Mouse (Mus musculus): ENCODE measurements around the gene Rexo4. TPM values are rescaled to one million over a fixed set of nuclear protein-coding genes. Genes with fewer than 3 reads are reported as not detected.

Rexo4 gene
- polyA plus RNA-seq, 1 experiment: 23.3 TPM

- Histone ChIP-seq H3K36me3 (ENCODE audit: control insufficient read depth, insufficient read depth) (no peaks in the 10 kb centered on the region), H3K79me2 (ENCODE audit: control insufficient read depth, insufficient read depth) (no peaks in the 10 kb centered on the region), H3ac (ENCODE audit: control insufficient read depth, insufficient read length) (no peak overlapping the region), H3K4me2 (ENCODE audit: low read depth) (no peak overlapping the region), H3K4me3 (no peak overlapping the region), H3K27me3 (ENCODE audit: control insufficient read depth, insufficient read depth, insufficient read length) (peaks cover 16% of the 10 kb centered on the region)
- TF ChIP-seq E2F4 (IDR thresholded peaks at IDR 0.05; ENCODE audit: insufficient read depth) (no peak), SRF (IDR thresholded peaks at IDR 0.05; ENCODE audit: control insufficient read depth, insufficient read length, low read depth) (no peak), USF1 (IDR thresholded peaks at IDR 0.05; ENCODE audit: low read depth) (no peak), MYOD1 (IDR thresholded peaks at IDR 0.05; ENCODE audit: control insufficient read depth in 1 of 3, insufficient read length in 2 of 3, low read depth in 2 of 3) (no peak), POLR2A (IDR thresholded peaks at IDR 0.05; ENCODE audit: insufficient read length, low read depth) (no peak), TCF3 (IDR thresholded peaks at IDR 0.05; ENCODE audit: insufficient read length, low read depth) (no peak), CEBPB (IDR thresholded peaks at IDR 0.05; ENCODE audit: insufficient read depth, poor library complexity, severe bottlenecking) (no peak), POLR2AphosphoS2 (IDR thresholded peaks at IDR 0.05; ENCODE audit: insufficient read length, low read depth) (no peak), TCF12 (IDR thresholded peaks at IDR 0.05; ENCODE audit: insufficient read depth, poor library complexity, severe bottlenecking) (no peak), REST (IDR thresholded peaks at IDR 0.05; ENCODE audit: insufficient read depth, insufficient read length) (no peak)
Observed at GRCm38 (mm10) chr2:26997993-26998392, 33.8 kb upstream of the Rexo4 start.

- Histone ChIP-seq H3K27me3 (ENCODE audit: control insufficient read depth, insufficient read depth, insufficient read length) (peaks cover 21% of the 10 kb centered on the region), H3K79me2 (ENCODE audit: control insufficient read depth, insufficient read depth) (no peaks in the 10 kb centered on the region), H3K4me3 (no peak overlapping the region), H3K36me3 (ENCODE audit: control insufficient read depth, insufficient read depth) (no peaks in the 10 kb centered on the region), H3ac (ENCODE audit: control insufficient read depth, insufficient read length) (no peak overlapping the region), H3K4me2 (ENCODE audit: low read depth) (no peak overlapping the region)
- TF ChIP-seq POLR2AphosphoS2 (IDR thresholded peaks at IDR 0.05; ENCODE audit: insufficient read length, low read depth) (no peak), USF1 (IDR thresholded peaks at IDR 0.05; ENCODE audit: low read depth) (no peak), TCF3 (IDR thresholded peaks at IDR 0.05; ENCODE audit: insufficient read length, low read depth) (no peak), MYOD1 (IDR thresholded peaks at IDR 0.05; ENCODE audit: control insufficient read depth in 1 of 3, insufficient read length in 2 of 3, low read depth in 2 of 3) (no peak), REST (IDR thresholded peaks at IDR 0.05; ENCODE audit: insufficient read depth, insufficient read length) (no peak), MYOG (IDR thresholded peaks at IDR 0.05; ENCODE audit: control insufficient read depth in 1 of 3, insufficient read depth in 1 of 3, insufficient read length in 2 of 3, low read depth in 2 of 3) (no peak), TCF12 (IDR thresholded peaks at IDR 0.05; ENCODE audit: insufficient read depth, poor library complexity, severe bottlenecking) (no peak), MAX (IDR thresholded peaks at IDR 0.05; ENCODE audit: low read depth) (no peak), CEBPB (IDR thresholded peaks at IDR 0.05; ENCODE audit: insufficient read depth, poor library complexity, severe bottlenecking) (no peak), SRF (IDR thresholded peaks at IDR 0.05; ENCODE audit: control insufficient read depth, insufficient read length, low read depth) (no peak), POLR2A (IDR thresholded peaks at IDR 0.05; ENCODE audit: insufficient read length, low read depth) (no peak), E2F4 (IDR thresholded peaks at IDR 0.05; ENCODE audit: insufficient read depth) (no peak)
Observed at GRCm38 (mm10) chr2:26997498-26997897, 33.3 kb upstream of the Rexo4 start.

- Histone ChIP-seq H3K27me3 (ENCODE audit: control insufficient read depth, insufficient read depth, insufficient read length) (peaks cover 31% of the 10 kb centered on the region), H3K4me2 (ENCODE audit: low read depth) (no peak overlapping the region), H3K4me3 (no peak overlapping the region), H3K36me3 (ENCODE audit: control insufficient read depth, insufficient read depth) (no peaks in the 10 kb centered on the region), H3K79me2 (ENCODE audit: control insufficient read depth, insufficient read depth) (no peaks in the 10 kb centered on the region), H3ac (ENCODE audit: control insufficient read depth, insufficient read length) (no peak overlapping the region)
- no peak for TF ChIP-seq CEBPB (IDR thresholded peaks at IDR 0.05; ENCODE audit: insufficient read depth, poor library complexity, severe bottlenecking)
- TF ChIP-seq TCF12 (IDR thresholded peaks at IDR 0.05; ENCODE audit: insufficient read depth, poor library complexity, severe bottlenecking): no peak
- no peak for TF ChIP-seq USF1 (IDR thresholded peaks at IDR 0.05; ENCODE audit: low read depth)
- TF ChIP-seq E2F4 (IDR thresholded peaks at IDR 0.05; ENCODE audit: insufficient read depth): no peak
- TF ChIP-seq MAX (IDR thresholded peaks at IDR 0.05; ENCODE audit: low read depth): no peak
- no peak for TF ChIP-seq MYOD1 (IDR thresholded peaks at IDR 0.05; ENCODE audit: control insufficient read depth in 1 of 3, insufficient read length in 2 of 3, low read depth in 2 of 3)
- no peak for TF ChIP-seq POLR2A (IDR thresholded peaks at IDR 0.05; ENCODE audit: insufficient read length, low read depth)
- no peak for TF ChIP-seq MYOG (IDR thresholded peaks at IDR 0.05; ENCODE audit: control insufficient read depth in 1 of 3, insufficient read depth in 1 of 3, insufficient read length in 2 of 3, low read depth in 2 of 3)
- TF ChIP-seq SRF (IDR thresholded peaks at IDR 0.05; ENCODE audit: control insufficient read depth, insufficient read length, low read depth): no peak
- no peak for TF ChIP-seq POLR2AphosphoS2 (IDR thresholded peaks at IDR 0.05; ENCODE audit: insufficient read length, low read depth)
- no peak for TF ChIP-seq TCF3 (IDR thresholded peaks at IDR 0.05; ENCODE audit: insufficient read length, low read depth)
- TF ChIP-seq REST (IDR thresholded peaks at IDR 0.05; ENCODE audit: insufficient read depth, insufficient read length): no peak
Observed at GRCm38 (mm10) chr2:26993936-26994335, 29.8 kb upstream of the Rexo4 start.

GRCm38 (mm10) chr2:26984640-26985039, 20.5 kb upstream of the Rexo4 start:
- TF ChIP-seq POLR2AphosphoS2 (IDR thresholded peaks at IDR 0.05; ENCODE audit: insufficient read length, low read depth) (no peak), MAX (IDR thresholded peaks at IDR 0.05; ENCODE audit: low read depth) (no peak), TCF12 (IDR thresholded peaks at IDR 0.05; ENCODE audit: insufficient read depth, poor library complexity, severe bottlenecking) (no peak), SRF (IDR thresholded peaks at IDR 0.05; ENCODE audit: control insufficient read depth, insufficient read length, low read depth) (no peak), POLR2A (IDR thresholded peaks at IDR 0.05; ENCODE audit: insufficient read length, low read depth) (no peak), TCF3 (IDR thresholded peaks at IDR 0.05; ENCODE audit: insufficient read length, low read depth) (no peak), MYOG (IDR thresholded peaks at IDR 0.05; ENCODE audit: control insufficient read depth in 1 of 3, insufficient read depth in 1 of 3, insufficient read length in 2 of 3, low read depth in 2 of 3) (no peak), MYOD1 (IDR thresholded peaks at IDR 0.05; ENCODE audit: control insufficient read depth in 1 of 3, insufficient read length in 2 of 3, low read depth in 2 of 3) (no peak)
- H3K4me3 ChIP-seq: no peak overlapping the region
- H3K27me3 ChIP-seq (ENCODE audit: control insufficient read depth, insufficient read depth, insufficient read length): peaks cover 64% of the 10 kb centered on the region

More at GRCm38 (mm10) chr2:26984640-26985039, 20.5 kb upstream of the Rexo4 start:
- Histone ChIP-seq H3ac (ENCODE audit: control insufficient read depth, insufficient read length) (no peak overlapping the region), H3K36me3 (ENCODE audit: control insufficient read depth, insufficient read depth) (no peaks in the 10 kb centered on the region), H3K79me2 (ENCODE audit: control insufficient read depth, insufficient read depth) (no peaks in the 10 kb centered on the region), H3K4me2 (ENCODE audit: low read depth) (no peak overlapping the region)

Data from myocyte (in vitro differentiated cells).